Mouse (Mus musculus): ENCODE results near the gene Olfr1344.

- TF ChIP-seq TAL1 (IDR thresholded peaks at IDR 0.05; ENCODE audit: low read length) (no peak), GATA1 (IDR thresholded peaks at IDR 0.05; ENCODE audit: low read length) (no peak)
Observed at GRCm38 (mm10) chr7:6456399-6456798, 17.9 kb downstream of the Olfr1344 start.

Data from erythroblast, embryonic 14.5 days (primary cell).